Mouse (Mus musculus): ENCODE measurements at regions not wholly inside any gene's neighbourhood (a gene's known extent, or its start where the extent isn't known, plus 50 kb on each side); places are given as distances from the start of the nearest gene placed in this dataset.
"Not testable (repeated sequence)": the region's sequence is repeated elsewhere in the genome, so short reads cannot be mapped to it uniquely, and the experiment has no call there.

DNA sequence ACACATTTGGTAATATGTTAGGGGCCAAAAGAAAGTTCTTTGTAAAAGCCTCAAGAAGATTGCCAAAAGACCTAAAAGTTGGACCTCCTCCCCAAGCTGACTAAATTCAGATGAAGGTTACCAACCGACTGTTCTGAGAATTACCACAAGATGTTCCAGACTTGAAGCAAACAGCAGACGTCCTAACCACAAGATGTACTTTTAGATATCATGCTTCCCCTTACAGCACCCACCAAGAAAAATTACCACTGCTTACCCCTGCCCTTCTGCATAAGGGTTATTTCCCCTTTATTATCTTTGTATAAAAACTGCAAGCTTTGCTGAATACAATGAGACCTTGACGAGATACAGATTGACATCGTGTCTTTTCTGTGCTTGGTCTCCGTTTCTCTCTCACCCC lies 121.6 kb upstream of the Cst10 start:
- DNase-seq (ENCODE audit: low read depth), result peak; percentile 60

- no peak for DNase-seq (ENCODE audit: low read depth)
Measured at GRCm38 (mm10) chr2:149284199-149284598, 120.7 kb upstream of the Cst10 start.

DNA sequence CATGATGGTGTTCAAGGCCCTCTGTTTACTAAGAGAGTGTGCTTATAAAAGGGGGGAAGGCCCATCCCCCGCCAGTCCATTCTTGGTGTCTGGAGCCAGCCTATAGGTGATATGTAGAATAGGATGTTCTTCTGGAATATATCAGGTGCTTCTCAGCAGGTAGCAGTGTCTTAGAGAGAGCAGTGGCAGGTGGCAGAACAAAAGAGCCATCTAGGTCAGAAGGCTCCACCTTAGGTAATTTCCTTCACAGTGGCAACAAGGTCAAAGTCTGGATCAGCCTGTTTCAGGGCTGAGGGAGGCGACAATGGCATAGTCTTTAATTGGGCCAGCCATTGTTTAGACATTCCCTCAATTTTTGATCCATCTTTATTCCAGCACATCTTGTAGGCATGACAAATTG lies 107.9 kb upstream of the Cst10 start:
- DNase-seq (ENCODE audit: low read depth), result not testable (repeated sequence)

DNA sequence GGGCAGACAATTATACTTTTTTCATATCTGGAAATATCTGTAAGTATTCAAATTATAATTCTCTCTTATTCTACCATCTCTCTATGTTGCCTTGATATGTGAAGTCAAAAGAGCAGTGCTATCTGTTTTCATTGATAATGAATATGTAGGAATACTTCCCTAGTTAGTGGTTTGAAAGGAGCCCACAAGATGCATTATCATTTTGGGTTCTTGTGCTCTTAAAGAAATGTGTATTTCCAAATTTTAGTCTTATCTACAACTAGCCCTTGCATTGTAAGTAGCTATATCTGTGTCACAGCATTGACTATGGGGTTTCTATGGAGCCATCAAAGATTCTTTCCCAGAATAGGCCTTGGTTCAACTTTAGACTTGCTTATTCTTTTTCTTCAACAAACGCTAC lies 99.3 kb upstream of the Cst10 start:
- no peak for DNase-seq (ENCODE audit: low read depth)

- peak; percentile 78 for DNase-seq (ENCODE audit: low read depth)
Measured at GRCm38 (mm10) chr2:149350239-149350811, 54.5 kb upstream of the Cst10 start.
